Mouse (Mus musculus) ZHBTc4 (cell line): ENCODE results near the gene Gm11168.
"Not testable (repeated sequence)": the region's sequence is repeated elsewhere in the genome, so short reads cannot be mapped to it uniquely, and the experiment has no call there.

Source experiments
- DNase-seq: peaks from one replicate; pipeline ENCODE4 v3.0.0-alpha.2; 2011; ENCODE audit warnings: low read depth, low spot score

The Gm11168 gene

GRCm38 (mm10) chr9:3002794-3003396 lies at the start of gene Gm11168:
Gene Gm11168 (plus strand): TSS chr9:3003346.
- DNase-seq, result not testable (repeated sequence)

GRCm38 (mm10) chr9:3000445-3000972 lies 2.6 kb upstream of the Gm11168 start, which contains the start of gene Gm10722:
Gene Gm10722 (plus strand): TSS chr9:3000922.
- DNase-seq, result peak; percentile 46

GRCm38 (mm10) chr9:3001006-3001405 lies 2.1 kb upstream of the Gm11168 start:
- DNase-seq, result not testable (repeated sequence)

GRCm38 (mm10) chr9:3001948-3002659 lies 1.0 kb upstream of the Gm11168 start:
- peak; percentile 6 for DNase-seq

- not testable (repeated sequence) for DNase-seq
Observed at GRCm38 (mm10) chr9:3006179-3006578, 3.0 kb downstream of the Gm11168 start.

- not testable (repeated sequence) for DNase-seq
Observed at GRCm38 (mm10) chr9:3006636-3007035, 3.5 kb downstream of the Gm11168 start.

GRCm38 (mm10) chr9:3007272-3007671 lies 4.1 kb downstream of the Gm11168 start:
- DNase-seq, result peak; percentile 9

GRCm38 (mm10) chr9:3009331-3009730 lies 6.2 kb downstream of the Gm11168 start:
- DNase-seq, result not testable (repeated sequence)

- not testable (repeated sequence) for DNase-seq
Observed at GRCm38 (mm10) chr9:3012054-3012621, 9.0 kb downstream of the Gm11168 start.

- DNase-seq, result not testable (repeated sequence)
Observed at GRCm38 (mm10) chr9:3012733-3013279, 9.7 kb downstream of the Gm11168 start, which contains the start of gene Gm10721. Gene Gm10721 (plus strand): TSS chr9:3013140.

GRCm38 (mm10) chr9:3015354-3015753 lies 12.2 kb downstream of the Gm11168 start, which contains the start of gene Gm10720:
Gene Gm10720 (plus strand): TSS chr9:3015654.
- DNase-seq, result not testable (repeated sequence)

GRCm38 (mm10) chr9:3015896-3016295 lies 12.8 kb downstream of the Gm11168 start:
- DNase-seq, result not testable (repeated sequence)

GRCm38 (mm10) chr9:3017108-3017507 lies 14.0 kb downstream of the Gm11168 start, which contains the start of gene Gm10719:
Gene Gm10719 (plus strand): TSS chr9:3017408.
- not testable (repeated sequence) for DNase-seq

GRCm38 (mm10) chr9:3018944-3019343 lies 15.8 kb downstream of the Gm11168 start:
- DNase-seq, result not testable (repeated sequence)

- not testable (repeated sequence) for DNase-seq
Observed at GRCm38 (mm10) chr9:3019835-3020727, 16.9 kb downstream of the Gm11168 start.

- peak; percentile 11 for DNase-seq
Observed at GRCm38 (mm10) chr9:3022316-3023008, 19.3 kb downstream of the Gm11168 start.

GRCm38 (mm10) chr9:3023312-3023984 lies 20.3 kb downstream of the Gm11168 start, which contains the start of gene Gm10718:
Gene Gm10718 (plus strand): TSS chr9:3023547.
- DNase-seq, result not testable (repeated sequence)

- DNase-seq, result not testable (repeated sequence)
Observed at GRCm38 (mm10) chr9:3023985-3024648, 21.0 kb downstream of the Gm11168 start.
